ENCODE assay signal across 1 mouse cellular context in genomic region chr5:114113334-114113733, GRCm38 (mm10).
TF ChIP-seq lines count a peak whose summit lies in the region.

No protein-coding gene starts in this region.

TF ChIP-seq in MEL, 35 proteins besides CTCF, POLR2A, EP300 and RAD21:
- TF ChIP-seq KAT2A (conservative IDR thresholded peaks at IDR 0.05; ENCODE audit: low read depth, low read length) = no peak
- no peak for TF ChIP-seq ZMIZ1 (IDR thresholded peaks at IDR 0.05; ENCODE audit: low read depth, low read length)
- no peak for TF ChIP-seq GATA1 (IDR thresholded peaks at IDR 0.05; ENCODE audit: low read depth, low read length)
- TF ChIP-seq MAZ (IDR thresholded peaks at IDR 0.05; ENCODE audit: low read depth, low read length) = no peak
- TF ChIP-seq ZNF384 (IDR thresholded peaks at IDR 0.05; ENCODE audit: low read depth, low read length) = no peak
- TF ChIP-seq ZKSCAN1 (IDR thresholded peaks at IDR 0.05; ENCODE audit: low read depth, low read length) = no peak
- TF ChIP-seq JUND (IDR thresholded peaks at IDR 0.05; ENCODE audit: low read depth, low read length) = no peak
- no peak for TF ChIP-seq E2F4 (IDR thresholded peaks at IDR 0.05; ENCODE audit: borderline replicate concordance, low read depth, low read length)
- TF ChIP-seq MXI1 (IDR thresholded peaks at IDR 0.05; ENCODE audit: low read depth, low read length) = no peak
- no peak for TF ChIP-seq NRF1 (IDR thresholded peaks at IDR 0.05; ENCODE audit: insufficient read depth, low read depth, low read length, poor library complexity, severe bottlenecking)
- TF ChIP-seq SMC3 (IDR thresholded peaks at IDR 0.05; ENCODE audit: low read depth, low read length) = no peak
- no peak for TF ChIP-seq TCF12 (IDR thresholded peaks at IDR 0.05; ENCODE audit: low read depth, low read length)
- TF ChIP-seq MYC (IDR thresholded peaks at IDR 0.05; ENCODE audit: low read depth, low read length) = no peak
- no peak for TF ChIP-seq ELF1 (IDR thresholded peaks at IDR 0.05; ENCODE audit: low read depth, low read length)
- TF ChIP-seq MAFK (IDR thresholded peaks at IDR 0.05; ENCODE audit: borderline replicate concordance, low read depth, low read length) = no peak
- TF ChIP-seq BHLHE40 (IDR thresholded peaks at IDR 0.05; ENCODE audit: borderline replicate concordance, low read depth, low read length) = no peak
